Mouse (Mus musculus) spleen, postnatal 10 days (tissue): ENCODE measurements around the gene Olfr47.
"Not testable (repeated sequence)": the region's sequence is repeated elsewhere in the genome, so short reads cannot be mapped to it uniquely, and the experiment has no call there.

Experiments used
- DNase-seq, 2 experiments: peaks; one replicate each; pipeline ENCODE4 v3.0.0; 2021 to 2022; ENCODE audit warnings: low spot score in 2 of 2

Gene Olfr47

DNA sequence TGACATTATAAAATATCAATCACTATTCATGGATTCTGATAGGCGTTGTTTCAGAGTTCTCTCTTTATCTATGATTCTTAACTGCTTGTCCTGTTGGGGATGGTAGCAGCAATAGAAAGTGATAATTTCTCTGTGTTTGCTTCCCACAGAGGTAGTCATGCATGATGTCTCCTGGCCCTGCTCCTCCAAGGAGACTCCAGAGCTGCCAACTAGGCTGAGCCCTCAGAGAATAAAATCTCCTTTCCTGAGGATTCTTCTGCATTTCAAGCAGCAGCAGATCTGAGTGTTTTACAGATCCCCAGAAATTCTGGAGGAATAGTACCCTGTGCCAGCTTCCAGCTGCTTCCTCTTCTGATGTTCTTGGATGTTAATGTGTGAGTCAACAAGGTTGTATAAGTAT lies at the start of gene Olfr47:
Olfr47 (plus strand) TSS at position 275 of the 400 bp plus-strand sequence.
- not testable (repeated sequence) for DNase-seq

DNA sequence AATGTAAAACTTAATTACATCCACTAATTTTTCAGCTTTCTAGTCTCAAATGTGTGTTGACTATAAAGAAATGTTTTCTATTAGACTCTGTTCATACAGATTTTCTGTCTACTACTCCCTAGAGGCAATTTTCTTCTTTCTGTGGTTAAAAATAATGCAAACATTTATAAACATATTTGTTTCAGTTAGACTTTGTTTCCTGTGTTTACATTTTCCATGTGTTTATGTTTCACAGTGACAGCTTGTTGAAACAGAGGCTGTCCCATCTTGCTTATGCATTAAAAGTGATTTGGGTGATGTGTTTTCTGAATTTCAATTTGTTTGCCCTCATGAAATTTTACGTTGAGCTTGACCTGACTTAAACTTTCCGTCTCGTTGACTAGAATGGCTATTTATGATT lies 40.3 kb upstream of the Olfr47 start:
- DNase-seq: no peak

DNA sequence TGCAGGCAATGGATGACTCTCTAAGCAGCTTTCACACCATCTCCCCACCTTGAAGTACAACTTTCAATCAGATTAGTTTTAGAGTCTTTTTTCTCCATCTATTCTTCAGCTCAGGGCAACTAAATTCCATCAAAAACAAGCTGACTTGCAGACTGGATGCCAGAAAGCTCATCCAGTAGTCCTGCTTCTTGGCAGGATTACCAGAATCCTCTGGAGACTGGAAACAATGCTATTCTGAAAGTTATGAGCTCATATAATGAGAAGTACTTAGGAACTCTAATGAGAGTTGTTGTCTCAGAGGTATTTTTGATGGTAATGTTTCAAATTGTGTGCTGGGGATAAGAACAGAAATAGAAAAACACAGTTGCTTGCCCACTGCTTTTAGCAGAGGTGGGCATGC lies 34.5 kb upstream of the Olfr47 start, which contains the start of gene Olfr435:
Olfr435 (plus strand) TSS at position 366 of the 400 bp plus-strand sequence.
- DNase-seq: no peak

DNA sequence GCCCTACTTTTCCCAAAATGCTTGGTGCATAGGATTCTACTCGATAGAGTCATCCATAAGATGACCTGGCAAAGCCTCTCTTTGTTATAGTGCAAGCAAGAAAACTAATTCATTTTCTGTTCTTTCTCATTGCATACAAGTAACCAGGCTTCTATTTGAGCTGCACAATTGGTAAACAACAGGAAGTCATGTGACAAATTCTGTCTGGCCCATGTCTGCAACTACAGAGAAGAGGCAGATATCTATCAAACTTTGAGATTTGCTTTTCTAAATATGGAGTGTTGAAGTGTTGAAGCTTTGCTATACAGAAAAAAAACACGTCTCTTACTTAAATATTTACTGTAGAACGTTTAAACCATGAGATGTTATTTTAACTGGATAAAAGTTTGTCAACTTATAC lies 33.2 kb upstream of the Olfr47 start:
- no peak for DNase-seq

DNA sequence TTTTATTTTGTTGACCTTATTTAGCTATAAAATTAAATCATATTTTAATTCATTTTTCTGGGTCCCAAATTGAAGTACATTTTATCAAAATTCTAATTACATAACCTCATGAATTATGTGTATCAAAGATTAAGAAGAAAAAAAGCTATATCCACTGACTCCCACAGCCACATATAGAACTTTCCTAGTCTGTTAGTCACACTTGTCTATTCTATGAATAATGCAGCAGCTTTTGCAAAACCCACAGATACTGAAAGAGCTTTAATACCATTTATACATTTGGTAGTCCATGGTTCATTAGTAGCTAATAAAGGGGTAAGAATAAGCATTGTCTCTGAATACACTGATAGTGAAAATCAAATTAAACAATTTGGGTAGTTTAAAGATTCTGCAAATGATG lies 28.5 kb upstream of the Olfr47 start:
- no peak for DNase-seq

DNA sequence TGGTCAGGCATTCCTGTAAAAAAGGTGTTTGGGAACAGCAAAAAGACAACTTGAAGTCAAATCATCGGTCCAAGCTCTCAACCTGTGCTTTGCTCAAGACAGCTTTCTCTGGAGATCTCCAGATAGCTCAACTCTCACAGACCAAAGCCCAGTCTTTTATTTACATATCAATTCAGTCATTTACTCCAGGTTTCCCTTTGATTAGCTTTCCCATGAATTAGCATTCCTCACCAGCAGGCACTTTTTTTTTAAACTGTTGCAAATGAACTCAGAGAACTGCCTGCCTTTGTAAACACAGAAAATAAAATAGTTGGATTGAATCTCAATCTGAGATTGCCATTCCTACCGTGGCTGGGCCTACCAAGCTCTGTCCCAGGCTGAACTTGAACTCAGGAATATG lies 26.0 kb upstream of the Olfr47 start:
- no peak for DNase-seq

DNA sequence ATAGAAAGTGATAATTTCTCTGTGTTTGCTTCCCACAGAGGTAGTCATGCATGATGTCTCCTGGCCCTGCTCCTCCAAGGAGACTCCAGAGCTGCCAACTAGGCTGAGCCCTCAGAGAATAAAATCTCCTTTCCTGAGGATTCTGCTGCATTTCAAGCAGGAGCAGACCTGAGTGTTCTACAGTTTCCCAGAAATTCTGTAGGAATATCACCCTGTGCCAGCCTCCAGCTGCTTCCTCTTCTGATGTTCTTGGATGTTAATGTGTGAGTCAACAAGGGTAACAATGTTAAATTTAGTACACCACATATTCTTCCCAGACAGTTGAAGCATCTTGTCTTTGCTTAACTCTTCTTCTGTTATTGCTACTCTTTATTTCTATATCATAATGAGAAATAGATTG lies 18.5 kb upstream of the Olfr47 start, which contains the start of gene Olfr434:
Olfr434 (plus strand) TSS at position 149 of the 400 bp plus-strand sequence.
- not testable (repeated sequence) for DNase-seq

DNA sequence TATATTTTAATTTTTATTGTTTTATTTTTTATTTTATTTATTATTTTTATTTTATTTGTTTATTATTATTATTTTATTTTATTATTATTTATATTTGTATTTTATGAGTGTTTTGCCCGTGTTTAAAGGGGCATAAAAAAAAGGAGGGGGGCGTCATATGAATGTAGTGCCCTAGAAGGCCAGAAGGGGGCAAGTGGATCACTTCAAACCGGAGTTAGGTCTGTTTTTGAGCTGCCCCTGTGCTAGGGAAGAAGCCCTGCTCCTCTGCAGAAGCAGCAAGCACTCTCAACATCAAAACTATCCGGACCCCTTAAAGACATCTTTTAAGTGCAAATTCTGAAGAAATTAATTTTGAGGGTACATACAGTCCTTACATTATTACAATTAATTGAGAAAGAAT lies 10.7 kb downstream of the Olfr47 start:
- DNase-seq: no peak

DNA sequence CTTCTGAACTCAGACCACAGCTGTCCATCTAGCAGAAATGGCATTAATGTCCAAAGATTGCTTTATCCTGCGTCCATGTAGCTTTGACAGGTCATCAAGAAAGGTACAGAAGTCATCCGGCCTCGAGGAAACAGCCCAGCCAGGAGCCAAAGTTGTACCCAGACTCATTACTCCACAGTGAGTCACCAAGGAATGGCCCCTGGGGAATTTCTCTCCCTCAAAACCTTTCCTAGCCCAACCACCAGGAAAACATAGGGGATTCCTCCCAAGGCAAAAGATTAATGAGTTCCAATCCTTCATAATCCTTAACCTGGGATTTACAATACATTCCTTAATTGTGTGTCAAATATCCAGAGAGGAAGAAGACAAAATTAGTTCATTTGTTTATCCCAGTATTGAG lies 16.1 kb downstream of the Olfr47 start:
- no peak for DNase-seq

DNA sequence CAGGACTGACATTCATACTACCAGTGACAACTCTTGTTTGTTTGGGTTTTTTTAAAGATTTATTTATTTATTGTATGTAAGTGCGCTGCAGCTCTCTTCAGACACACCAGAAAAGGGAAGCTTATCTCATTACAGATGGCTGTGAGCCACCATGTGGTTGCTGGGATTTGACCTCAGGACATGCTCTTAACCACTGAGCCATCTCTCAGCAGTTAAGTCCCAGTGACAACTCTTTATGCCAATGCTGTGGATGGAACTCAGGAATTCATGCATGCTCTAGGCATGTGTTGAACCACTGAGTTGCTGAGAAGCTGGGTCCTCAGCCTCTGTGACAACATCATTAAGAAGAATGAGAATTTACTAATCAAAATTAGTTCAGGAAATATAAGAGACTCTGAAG lies 21.7 kb downstream of the Olfr47 start:
- DNase-seq: no peak

DNA sequence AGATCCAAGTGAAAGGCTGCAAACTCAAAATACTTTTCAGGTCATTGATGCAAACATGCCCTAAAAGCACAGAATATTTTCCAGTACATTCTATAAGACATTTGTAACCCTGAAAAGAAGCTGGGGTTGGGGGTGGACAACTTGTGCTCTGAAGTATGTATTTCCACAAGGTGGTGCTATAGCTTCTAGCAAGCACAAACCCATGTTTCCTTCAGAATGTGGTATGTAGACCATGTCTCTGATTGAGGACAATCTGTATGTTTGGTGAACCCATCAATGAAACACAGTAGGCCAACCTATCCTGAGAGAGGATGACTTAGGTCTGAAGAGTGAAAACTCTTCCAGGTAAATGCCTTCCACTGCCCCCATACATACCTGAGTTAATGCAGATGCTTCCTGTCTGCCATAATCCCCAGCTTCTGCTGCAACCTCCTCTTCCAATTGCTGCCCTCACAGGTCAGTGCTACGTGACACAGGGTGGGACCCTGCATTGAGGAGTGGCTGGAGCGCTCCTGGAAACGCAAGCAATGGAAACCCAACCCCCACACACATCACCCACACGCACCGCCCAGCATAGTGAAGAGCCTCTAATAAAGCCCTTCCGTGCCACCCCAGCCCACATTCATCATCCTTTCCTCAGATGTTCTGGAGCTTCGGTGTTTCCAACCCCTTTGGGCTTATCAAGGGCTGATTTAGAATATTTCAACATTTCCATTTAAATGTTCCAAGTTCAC lies 23.0 kb downstream of the Olfr47 start:
- DNase-seq: no peak

DNA sequence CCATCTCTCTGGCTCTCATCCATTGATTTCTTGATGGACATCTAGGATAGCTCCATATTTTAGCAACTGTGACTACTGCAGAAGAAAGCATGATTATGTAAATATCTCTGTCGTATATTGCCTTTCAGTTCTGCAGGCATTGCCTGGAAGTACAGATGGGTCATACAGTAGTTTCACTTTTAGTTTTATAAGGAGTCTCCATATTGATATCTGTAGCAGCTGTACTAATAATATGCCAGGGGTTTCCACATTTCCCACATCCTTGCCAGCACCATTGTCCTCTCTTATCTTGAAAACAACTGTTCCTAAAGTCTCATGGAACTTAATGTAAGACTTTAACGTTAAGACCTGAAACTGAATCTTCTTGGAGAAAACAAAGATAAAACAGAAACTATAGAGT lies 29.4 kb downstream of the Olfr47 start:
- DNase-seq: no peak

DNA sequence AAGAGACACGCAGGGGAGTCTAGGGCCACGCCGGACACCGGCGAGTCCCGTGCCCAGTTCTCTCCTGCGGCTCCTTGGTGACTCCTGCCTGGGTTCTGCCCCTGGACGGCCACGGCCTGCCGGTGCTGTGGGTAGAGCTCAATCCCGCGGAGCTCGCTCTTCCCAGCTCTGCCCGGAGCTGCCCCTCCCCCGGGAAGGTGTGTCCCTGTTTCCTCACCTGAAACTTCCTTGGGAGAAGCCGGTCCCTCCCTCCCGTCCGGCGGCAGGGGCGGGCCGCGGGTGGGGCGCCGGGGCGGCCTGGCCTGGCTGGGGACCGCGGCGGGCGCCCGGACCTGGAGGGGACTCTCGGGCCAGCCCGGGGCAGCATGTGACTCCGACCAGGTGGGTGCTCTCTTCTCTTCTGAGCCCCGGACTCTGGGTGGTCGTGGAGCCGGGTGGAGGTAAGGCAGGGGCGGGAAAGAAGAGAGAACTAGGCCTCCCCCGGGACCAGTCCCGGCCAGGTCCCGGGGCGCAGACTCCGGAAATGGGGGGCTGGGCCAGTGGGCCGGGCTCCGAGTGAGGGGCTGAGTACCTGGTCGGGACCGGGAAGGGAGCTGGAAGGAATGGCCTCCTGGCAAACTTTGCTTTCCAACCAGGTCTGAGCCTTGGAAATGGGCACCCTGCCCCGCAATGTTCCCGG lies 34.2 kb downstream of the Olfr47 start, which contains the start of gene Arhgef5:
Arhgef5 (plus strand) TSS at position 220 of the 679 bp plus-strand sequence.
- peak; percentile 14 to 17 for DNase-seq

DNA sequence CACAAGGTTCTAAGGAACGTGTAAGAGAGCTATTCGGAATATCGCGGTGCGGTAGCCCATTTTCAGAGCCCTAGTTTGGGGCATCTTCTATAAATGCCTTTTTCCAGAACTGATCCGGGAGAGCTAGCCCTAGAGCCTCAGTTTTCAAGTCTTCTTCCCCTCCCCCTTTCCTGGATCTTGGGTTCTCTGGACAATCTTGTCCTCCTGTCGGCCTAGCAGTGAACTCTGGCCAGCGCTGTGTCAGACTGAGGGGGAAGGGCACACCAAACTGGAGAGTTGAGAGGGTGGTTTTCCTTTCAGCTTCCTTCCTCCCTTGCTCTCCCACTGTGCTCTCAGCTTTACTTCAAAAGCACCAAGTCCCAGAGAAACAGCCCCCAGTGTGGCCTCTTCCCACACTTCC lies 35.0 kb downstream of the Olfr47 start:
- no peak for DNase-seq

DNA sequence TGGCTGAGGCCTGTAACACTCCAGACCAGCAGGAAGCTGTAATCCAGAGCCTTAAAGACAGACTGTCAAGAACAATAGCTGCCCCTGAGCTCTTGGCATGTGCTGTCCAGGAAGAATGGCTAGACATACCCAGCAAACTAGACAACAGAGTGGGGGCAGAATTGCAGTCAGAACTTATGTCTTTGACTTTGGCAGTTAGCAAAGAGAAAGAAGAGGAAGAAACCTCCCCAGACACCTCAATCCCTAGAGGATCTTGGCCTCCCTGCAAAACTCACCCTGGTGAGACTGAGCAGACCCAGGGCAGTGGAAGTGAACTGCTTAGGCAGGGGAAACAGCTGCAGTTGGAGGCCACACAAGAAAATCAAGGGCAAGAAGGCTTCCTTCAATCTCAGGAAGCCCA lies 41.3 kb downstream of the Olfr47 start:
- DNase-seq: no peak

DNA sequence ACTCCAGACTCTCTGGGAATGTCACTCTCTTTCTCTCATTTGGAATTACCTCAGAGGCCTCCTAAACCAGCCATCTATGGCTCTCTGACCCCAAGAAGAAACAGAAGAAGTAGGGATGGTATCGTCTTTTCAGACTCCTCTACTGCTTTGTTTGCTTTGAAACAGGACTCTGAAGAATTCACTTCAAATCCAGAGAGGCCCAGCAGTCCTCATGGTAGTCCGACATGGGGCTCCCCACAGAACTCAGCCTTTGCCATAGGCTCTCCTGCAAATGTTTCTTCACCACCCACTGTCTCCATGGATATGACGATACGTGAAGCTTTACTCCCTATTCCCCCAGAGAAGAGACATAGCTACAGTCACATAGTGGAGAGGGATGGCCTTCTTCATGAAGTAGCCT lies 42.8 kb downstream of the Olfr47 start:
- no peak for DNase-seq

DNA sequence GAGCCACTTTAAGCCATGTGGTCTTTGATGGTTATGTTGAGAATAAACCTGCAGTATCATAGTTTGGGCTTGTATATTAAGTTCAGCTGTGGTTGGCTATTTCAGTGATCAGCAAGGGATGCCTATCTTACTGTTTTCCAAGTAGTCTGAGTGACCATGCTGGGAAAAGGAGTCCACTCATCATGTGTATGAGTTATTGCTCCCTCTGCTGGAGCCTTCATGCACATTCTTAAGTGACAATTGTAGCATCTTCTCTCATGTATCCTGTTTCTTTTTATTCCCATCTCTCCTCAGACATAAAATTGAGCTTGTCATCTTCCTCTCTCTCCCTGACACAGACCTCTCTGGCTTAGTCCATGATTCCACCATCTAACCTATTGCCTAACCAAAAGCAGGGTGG lies 46.9 kb downstream of the Olfr47 start:
- no peak for DNase-seq

DNA sequence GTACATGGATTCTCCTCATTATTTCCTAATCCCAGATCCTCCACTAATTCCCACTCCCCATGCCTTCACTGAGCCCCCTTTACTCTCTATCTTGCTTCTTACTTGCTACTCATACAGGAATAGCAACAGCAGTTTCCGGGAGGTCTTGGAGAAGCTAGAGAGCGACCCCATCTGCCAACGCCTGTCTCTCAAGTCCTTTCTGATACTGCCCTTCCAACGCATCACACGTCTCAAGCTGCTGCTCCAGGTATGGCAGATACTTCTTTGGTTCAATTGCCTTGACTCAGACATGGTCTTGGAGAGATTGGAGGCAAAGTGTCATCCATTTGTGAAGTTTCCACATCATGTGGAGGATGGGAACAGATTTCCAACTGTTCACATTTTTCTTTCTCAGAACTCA lies 49.2 kb downstream of the Olfr47 start:
- DNase-seq: no peak
